Mouse (Mus musculus): ENCODE measurements at regions not wholly inside any gene's neighbourhood (a gene's known extent, or its start where the extent isn't known, plus 50 kb on each side); places are given as distances from the start of the nearest gene placed in this dataset.

DNA sequence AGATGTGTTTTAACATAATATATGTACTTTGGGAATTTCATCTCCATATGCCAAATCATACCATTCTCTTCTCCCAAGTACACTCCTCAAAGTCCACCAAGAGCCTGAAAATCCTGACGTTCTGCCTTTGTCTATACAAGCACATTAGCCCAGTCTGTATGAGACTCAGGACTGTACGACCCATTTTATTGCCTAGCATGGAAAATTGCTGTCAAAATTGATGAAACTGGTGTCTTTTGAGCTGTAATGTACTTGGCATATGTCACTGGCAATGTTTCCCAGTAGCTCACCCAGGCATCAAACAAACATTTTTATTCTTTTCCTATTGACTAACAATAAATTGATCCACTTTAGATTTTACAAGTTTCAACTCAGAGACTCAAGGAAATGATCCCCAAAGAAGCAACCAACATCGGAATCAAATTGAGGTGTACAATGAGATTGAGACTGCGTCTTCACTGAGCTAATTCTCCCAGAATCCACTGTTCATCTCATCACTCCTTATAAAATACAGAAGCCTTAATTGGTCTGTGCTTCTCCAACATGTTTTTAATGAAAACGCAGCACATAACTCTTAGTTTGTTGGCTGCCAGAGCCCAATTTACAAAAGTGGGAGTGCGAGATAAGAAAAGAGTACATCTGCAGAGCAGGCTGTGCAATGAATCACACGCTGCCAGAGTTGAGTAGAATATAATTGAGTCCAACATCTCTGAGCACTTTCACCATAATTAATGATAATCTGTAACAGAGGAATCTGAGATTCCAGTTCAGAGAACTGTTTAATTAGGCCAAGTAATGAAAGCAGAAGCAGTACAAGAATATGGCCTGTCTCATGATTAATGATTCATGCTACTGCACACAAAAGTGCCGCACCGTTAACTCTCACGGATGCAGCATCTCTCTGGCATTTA, 821.5 kb downstream of the Kcnj3 start:
- TF ChIP-seq CTCF (IDR thresholded peaks at IDR 0.05; ENCODE audit: low read depth, low read length): no peak
- no peak for TF ChIP-seq POLR2A (IDR thresholded peaks at IDR 0.05; ENCODE audit: borderline replicate concordance, low read depth, low read length)
